Mouse (Mus musculus) urinary bladder, postnatal 10 days (tissue): ENCODE data around the gene Dgkz.

Experiments used
- DNase-seq: peaks from one replicate; pipeline ENCODE4 v3.0.0; 2022; ENCODE audit warnings: low spot score

Dgkz gene

DNA sequence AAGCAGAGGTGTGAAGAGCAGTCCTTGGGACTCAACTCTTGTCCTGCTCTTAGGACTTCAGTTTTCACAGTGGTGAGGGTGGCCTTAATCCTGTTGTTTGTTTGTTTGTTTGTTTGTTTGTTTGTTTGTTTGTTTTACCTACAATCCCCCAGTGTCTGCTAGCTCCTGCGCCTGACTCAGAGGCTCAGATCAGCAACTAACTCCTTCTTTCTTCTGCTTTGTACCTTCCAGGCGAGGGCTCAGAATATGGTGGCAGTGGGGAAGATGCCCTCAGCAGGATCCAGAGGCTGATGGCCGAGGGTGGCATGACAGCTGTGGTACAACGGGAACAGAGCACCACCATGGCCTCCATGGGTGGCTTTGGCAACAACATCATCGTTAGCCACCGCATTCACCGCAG is 58.6 kb downstream of the Dgkz start:
- no peak for DNase-seq

DNA sequence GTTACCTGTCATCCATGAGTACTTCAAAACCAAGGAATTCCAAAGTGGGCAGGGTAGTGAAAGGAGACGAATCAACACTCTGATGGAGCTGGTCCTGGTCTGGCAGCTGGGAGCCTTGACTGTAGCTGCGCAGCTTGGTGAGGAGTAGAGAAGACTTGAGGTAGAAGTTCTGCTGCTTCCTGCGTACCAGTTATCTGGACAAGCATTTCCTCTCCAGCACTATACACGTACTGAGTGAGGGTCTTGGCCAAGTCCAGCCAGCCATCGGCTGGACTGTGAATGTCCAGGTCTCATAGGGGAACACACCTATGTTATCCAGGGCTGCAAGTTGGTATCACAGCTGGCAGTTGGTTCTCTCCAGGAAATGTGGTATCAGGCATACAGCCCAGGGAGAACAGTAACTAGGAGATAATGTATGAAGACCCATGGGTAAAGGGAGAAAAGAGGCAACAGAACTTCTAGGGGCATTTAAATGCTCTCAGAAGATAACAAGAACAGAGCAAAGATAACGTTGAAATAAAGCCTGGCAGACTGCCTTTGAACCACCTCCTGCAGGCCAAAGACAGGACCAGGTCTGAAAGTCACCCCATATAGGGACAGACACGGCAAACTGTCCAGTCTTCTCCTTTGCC is 59.2 kb downstream of the Dgkz start:
- DNase-seq = no peak

DNA sequence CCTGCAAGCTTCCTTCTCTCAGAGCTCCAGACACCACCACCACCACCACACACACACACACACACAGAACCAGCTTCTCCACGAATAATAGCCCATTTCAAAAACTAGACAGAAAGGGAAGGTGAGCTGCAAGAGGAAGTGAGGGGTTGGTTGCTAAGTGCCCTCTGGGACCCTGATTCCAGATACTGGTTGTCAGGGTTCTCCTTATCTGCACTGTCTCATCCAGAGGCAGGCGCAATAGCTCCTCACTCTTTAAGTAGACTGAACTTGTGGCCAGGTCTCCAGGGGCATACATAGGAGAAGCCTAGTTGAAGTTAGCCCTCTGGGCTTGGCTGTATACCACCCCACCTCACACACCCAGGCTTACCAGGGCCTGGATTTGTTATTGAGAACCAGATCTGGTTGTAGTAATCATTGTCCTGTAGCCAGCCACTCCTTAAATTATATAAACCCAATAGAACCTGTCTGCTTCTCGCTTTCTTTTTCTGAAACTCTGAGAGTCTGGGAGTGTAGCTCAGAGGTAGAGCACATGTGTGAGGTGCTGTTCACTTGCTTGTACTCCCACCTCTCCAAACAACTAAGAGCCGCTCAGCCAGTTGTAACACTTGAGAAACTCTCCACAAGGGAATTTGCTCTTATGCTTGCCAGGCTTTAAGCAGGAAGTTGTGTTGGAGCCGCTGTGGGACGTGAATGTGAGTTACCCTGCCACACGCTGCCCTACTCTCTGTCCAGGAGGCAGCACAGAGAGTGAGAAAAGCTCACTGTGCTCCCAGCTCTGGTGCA is 62.1 kb downstream of the Dgkz start:
- no peak for DNase-seq

DNA sequence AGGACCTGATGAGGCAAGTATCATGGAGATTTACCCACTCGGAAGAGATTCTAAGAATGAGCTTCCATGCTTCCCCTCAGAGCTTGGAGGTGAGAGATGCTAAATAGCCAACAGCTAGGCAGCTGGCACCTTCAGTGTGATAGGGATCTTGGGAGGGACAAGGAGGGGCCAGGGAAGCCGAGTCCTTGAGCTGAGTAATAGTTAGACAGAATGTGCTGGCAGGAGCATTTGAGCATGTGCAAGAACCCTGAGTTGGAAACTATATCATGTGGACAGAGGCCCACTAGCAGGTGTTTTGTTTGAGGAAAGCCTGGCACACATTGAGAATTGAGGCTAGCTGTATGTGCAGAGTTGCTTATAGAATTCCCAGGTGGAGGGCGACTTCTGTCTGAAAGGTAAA is 63.0 kb downstream of the Dgkz start:
- DNase-seq = no peak

DNA sequence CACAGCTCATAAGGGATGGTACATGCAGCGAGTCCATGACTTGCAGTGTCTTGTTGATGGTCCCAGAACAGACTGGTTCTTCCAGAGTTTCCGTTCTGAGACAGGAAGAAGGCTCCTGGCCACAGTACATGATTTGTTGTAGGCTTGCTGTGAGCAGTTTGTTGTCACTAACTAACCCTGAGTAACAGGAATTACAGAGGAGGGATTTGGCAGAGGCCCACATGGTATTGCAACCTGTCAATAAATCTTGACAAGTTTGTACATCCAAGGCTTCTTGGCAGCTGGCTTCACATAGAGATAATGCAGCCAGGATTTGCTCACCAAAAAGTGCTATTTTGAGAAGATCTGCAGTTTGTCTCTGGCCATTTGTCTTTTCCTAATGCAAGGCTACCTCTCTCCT is 69.5 kb downstream of the Dgkz start:
- DNase-seq = no peak

DNA sequence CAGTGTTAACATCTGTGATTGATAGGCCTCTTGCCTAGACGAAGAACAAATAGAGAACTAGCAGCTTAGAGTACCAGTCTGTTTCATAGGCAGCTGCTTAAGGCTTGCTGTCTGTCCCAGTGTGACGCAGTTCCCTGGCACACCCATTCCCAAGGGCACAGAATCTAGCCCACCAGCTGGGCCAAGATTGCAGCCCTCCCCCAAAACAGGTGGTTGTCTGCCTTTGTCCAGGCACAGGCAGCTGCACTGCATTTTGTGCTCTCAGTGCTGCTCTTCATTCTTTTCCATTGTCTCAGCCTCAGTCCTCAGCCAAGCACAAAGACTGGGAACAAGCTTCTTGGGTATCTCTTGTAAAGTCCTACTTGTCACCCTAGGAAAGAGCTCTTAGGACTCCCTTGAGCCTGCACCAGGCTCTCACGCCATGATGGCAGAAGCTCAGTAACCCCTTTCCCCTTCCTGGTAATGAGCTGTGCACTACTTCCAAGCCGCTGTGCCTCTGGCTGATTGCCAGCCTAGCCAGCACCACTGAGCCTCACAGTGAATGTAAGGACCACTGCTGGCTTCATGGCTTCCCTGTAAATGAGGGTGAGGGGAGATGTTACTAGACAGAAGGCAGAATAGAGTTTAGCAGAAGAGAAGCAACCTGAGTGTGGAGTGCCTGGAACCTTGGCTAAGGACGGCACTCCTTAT is 70.9 kb downstream of the Dgkz start:
- no peak for DNase-seq

DNA sequence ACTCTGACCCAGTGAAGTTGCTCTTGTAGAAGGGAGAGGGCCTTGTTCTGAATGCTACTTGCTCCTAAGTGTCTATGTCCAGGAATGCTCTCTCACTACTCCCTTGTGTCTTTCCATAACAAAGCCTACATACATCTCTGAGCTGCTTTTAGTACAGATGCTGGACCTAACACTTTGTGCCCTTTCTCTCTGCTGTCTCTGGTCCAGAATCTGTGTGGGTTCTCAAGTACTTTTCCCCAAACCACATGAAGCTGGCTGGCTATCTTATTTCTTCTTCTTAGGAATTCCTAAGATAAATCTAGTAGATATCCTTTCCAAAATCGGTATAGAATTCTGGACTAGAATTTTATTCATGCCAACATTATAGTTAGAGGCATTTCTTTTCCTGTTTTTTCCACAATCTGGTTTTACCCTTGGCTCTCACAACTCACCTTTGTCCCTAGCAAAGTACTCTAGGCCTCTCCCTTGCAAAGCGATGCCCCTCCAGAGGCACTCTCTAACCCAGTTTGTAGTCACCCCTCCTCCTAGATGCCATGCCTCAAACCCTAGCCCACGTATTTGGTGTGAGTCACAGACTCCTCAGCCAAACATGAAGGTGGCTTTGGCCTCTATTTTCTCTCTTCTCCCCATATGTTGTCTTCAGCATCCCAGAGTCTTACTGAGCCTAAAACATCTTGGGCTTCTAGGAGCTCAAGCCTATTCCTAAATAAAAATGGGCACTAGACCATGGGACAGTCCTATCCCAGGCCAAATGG is 72.3 kb downstream of the Dgkz start:
- DNase-seq = no peak

DNA sequence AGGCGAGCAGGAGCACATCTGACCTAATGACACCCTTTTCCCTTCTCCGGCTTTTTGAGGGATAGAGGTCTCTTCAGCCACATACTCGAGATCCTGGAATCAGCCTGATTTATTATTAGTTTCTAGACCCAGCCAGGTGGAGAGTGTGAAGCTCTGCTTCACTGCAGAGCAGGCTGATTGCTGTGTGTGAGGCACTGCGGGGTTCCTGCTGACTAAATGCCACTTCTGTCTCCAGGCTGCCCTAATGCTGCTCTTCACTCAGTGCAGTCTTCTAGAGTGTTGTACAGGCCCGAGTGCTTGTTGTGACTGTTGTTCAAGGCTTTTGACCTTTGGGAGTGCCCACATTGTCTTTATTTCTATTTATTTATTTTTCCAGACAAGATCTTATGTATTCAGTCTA is 73.3 kb downstream of the Dgkz start:
- DNase-seq = no peak

DNA sequence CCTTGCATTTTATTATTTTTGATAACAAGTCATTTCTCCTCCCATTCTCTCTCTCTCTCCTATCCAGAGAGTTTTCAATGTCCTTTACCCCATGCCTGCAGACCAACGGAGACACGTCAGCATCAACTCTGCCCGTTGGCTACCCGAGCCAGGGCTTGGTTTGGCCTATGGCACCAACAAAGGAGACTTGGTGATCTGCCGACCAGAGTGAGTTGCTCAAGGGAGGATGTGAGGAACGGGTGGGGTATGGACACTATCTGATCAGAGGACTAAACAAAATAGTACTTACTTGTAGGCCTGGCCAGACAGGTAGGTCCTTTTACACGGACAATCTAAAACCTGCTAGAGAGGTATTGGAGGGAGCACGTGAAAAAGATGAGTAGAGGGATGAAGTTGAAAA is 75.2 kb downstream of the Dgkz start:
- no peak for DNase-seq

DNA sequence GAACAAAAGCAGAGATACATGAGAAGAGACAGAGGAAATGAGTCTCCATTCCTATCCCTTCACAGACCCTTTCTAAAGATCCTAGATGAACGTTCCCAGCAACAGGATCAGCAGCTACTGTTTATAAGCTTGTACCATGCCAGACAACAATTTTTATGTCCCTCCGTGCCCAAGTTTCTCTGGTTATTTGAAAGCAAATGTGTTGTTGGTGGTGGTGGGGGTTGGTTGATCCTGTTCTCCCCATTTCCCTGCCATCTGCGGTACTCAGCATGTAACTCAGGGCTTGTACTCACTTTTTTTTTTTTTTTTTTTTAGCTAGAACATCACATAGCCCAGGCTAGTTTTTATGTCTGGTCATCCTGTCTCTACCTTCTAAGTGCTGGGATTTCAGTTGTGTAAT is 76.5 kb downstream of the Dgkz start:
- DNase-seq = no peak

DNA sequence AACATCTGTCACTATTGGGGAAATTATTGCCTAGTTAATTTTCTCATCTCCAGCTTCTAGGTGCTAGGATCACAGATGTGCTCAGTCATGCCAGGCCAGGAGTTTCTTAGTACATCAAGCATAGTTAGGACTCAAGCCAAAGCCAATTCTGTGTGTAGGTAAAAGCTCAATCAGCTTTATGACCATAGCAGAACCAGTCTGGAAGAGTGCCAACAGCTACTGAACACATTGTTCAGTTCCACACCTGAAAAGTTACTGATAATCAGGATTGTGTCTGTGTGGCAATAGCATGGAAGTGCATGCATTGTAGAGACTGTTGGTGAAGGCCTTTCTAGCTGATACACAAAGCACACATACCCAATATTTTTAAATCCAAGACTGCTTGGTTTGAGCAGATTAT is 77.7 kb downstream of the Dgkz start:
- no peak for DNase-seq

DNA sequence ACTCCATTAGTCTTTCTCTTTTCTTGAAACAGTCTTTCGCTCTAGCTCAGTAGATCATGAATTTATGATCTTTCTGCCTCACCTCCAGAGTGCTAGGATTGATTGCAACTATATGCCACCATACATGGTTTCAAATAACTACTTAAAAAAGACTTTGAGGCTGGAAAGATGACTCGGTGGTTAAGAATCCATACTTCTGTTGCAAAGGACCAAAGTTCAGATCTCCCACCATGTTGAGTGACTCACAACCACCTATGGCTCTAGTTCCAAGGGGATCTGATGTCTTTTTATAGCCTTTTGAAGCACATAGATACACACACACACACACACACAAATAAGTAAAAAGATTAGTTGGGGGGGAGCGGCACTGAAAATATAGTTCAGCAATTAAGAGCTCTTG is 80.3 kb downstream of the Dgkz start:
- no peak for DNase-seq

DNA sequence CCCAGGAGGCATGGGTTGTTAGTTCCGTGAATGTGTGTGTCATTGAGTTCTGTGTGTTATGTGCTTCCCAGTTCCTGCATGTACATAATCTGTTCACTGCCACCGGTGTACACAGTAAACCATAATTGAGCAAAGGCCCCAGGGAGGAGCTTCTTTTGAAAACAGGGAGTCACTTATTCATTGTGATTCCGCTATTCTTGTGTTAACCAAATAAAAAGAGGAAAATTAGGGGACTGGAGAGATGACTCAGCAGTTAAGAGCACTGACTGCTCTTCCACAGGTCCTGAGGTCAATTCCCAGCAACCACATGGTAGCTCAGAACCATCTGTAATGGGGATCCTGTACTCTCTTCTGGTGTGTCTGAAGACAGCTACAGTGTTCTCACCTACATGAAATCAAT is 80.9 kb downstream of the Dgkz start:
- DNase-seq = no peak

DNA sequence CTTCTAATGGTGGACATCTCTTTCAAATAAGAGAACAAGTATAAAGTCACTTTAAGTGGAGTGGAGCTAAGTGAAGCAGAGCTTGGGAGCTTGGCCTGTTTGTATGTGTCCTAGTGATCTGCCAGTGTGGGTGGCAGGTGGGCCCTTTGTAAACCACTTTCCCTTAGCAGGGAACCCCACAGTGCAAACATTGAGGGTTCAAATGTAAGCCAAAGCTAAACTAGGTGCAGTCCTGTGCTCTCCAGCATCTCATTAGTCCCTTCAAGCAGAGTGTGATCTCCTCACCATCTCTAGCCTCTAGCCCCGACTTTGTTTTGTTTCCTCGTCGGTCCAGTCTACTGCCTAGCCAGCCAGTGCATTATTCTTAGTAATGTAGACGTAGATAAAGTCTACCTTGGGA is 91.0 kb downstream of the Dgkz start:
- no peak for DNase-seq

DNA sequence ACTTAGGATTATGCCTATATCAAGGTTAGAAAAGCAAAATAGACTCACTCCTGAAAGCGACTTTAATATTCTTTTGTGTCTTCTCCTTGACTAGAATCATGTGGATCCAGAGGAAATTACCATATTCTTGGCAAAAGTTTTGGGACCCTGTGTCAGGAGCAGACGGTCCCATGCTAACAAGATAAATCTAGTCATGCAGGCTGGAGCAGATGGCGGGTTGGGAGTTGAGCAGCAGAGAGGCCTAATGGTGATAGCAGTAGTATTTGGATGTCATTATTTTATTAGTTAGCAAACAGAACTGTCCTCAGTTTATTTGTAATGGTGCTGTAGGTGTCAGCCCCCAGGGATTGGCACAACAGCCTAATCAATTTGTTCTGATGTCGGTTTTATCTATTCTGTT is 91.7 kb downstream of the Dgkz start:
- DNase-seq = no peak
